Mouse (Mus musculus) right cerebral cortex, postnatal 4 days (tissue): Measurements from ENCODE around the gene Tom1l1.
"Not testable (repeated sequence)": the region's sequence is repeated elsewhere in the genome, so short reads cannot be mapped to it uniquely, and the experiment has no call there.

ENCODE experiments used
- DNase-seq: peaks from one replicate; pipeline ENCODE4 v3.0.0-alpha.2; 2022

Gene Tom1l1

GRCm38 (mm10) chr11:90687460-90688416 is at the start of gene Tom1l1:
Gene Tom1l1, minus strand, starts transcription at chr11:90688366.
- DNase-seq: peak; percentile 75

- DNase-seq: no peak
These were observed 45.4 kb upstream of the Tom1l1 start for GRCm38 (mm10) chr11:90733575-90733974.

GRCm38 (mm10) chr11:90727354-90728125 is 39.4 kb upstream of the Tom1l1 start:
- no peak for DNase-seq

- no peak for DNase-seq
These were observed 38.6 kb upstream of the Tom1l1 start for GRCm38 (mm10) chr11:90726730-90727129.

GRCm38 (mm10) chr11:90722304-90722703 is 34.1 kb upstream of the Tom1l1 start:
- no peak for DNase-seq

- no peak for DNase-seq
These were observed 29.6 kb upstream of the Tom1l1 start for GRCm38 (mm10) chr11:90717719-90718118.

GRCm38 (mm10) chr11:90711596-90711995 is 23.4 kb upstream of the Tom1l1 start:
- DNase-seq: no peak

GRCm38 (mm10) chr11:90707134-90707533 is 19.0 kb upstream of the Tom1l1 start:
- not testable (repeated sequence) for DNase-seq

- peak; percentile 94 for DNase-seq
These were observed 9.5 kb upstream of the Tom1l1 start for GRCm38 (mm10) chr11:90697480-90698240.

GRCm38 (mm10) chr11:90695811-90696210 is 7.6 kb upstream of the Tom1l1 start:
- DNase-seq: no peak

- no peak for DNase-seq
These were observed 6.0 kb upstream of the Tom1l1 start for GRCm38 (mm10) chr11:90694206-90694605.

- no peak for DNase-seq
These were observed 2.2 kb upstream of the Tom1l1 start for GRCm38 (mm10) chr11:90690361-90690760.

- no peak for DNase-seq
These were observed 1.1 kb downstream of the Tom1l1 start for GRCm38 (mm10) chr11:90687040-90687439.

- DNase-seq: no peak
These were observed 1.7 kb downstream of the Tom1l1 start for GRCm38 (mm10) chr11:90686287-90687025.

GRCm38 (mm10) chr11:90685196-90685595 is 3.0 kb downstream of the Tom1l1 start:
- no peak for DNase-seq

- no peak for DNase-seq
These were observed 3.4 kb downstream of the Tom1l1 start for GRCm38 (mm10) chr11:90684765-90685164.

GRCm38 (mm10) chr11:90681171-90681570 is 7.0 kb downstream of the Tom1l1 start:
- no peak for DNase-seq

- no peak for DNase-seq
These were observed 9.6 kb downstream of the Tom1l1 start for GRCm38 (mm10) chr11:90678582-90678981.

- DNase-seq: no peak
These were observed 10.3 kb downstream of the Tom1l1 start for GRCm38 (mm10) chr11:90677771-90678288.

GRCm38 (mm10) chr11:90677027-90677426 is 11.1 kb downstream of the Tom1l1 start:
- DNase-seq: no peak

GRCm38 (mm10) chr11:90675479-90676110 is 12.6 kb downstream of the Tom1l1 start:
- no peak for DNase-seq
